Mouse (Mus musculus): ENCODE data around the gene Sept4. TPM values are rescaled to one million over a fixed set of nuclear protein-coding genes. Genes with fewer than 3 reads are reported as not detected.

The Sept4 gene
- 20.2 and 28.8 TPM in 2 replicates for polyA plus RNA-seq (2012; rRNA removed)

GRCm38 (mm10) chr11:87568255-87568953 is at the start of gene Sept4:
TSS of gene Sept4 (plus strand) at chr11:87568903.
- 60% methylated on average over 7 of the region's 7 CpGs for WGBS
- no peak for DNase-seq (ENCODE audit: low read depth, low spot score)

- DNase-seq (ENCODE audit: low read depth, low spot score), result peak; percentile 32
Measured at GRCm38 (mm10) chr11:87519260-87519659, 49.4 kb upstream of the Sept4 start.

GRCm38 (mm10) chr11:87523466-87523865 is 45.2 kb upstream of the Sept4 start:
- DNase-seq (ENCODE audit: low read depth, low spot score), result no peak
- 79% methylated on average over 5 of the region's 5 CpGs for WGBS

More at GRCm38 (mm10) chr11:87519260-87519659, 49.4 kb upstream of the Sept4 start:
- 6% methylated on average over 2 of the region's 2 CpGs for WGBS

- no peak for DNase-seq (ENCODE audit: low read depth, low spot score)
Measured at GRCm38 (mm10) chr11:87523967-87524366, 44.7 kb upstream of the Sept4 start.

GRCm38 (mm10) chr11:87524780-87525179 is 43.9 kb upstream of the Sept4 start:
- DNase-seq (ENCODE audit: low read depth, low spot score), result no peak

GRCm38 (mm10) chr11:87527364-87527763 is 41.3 kb upstream of the Sept4 start:
- 86% methylated on average over 3 of the region's 3 CpGs for WGBS
- no peak for DNase-seq (ENCODE audit: low read depth, low spot score)

GRCm38 (mm10) chr11:87527990-87528389 is 40.7 kb upstream of the Sept4 start:
- DNase-seq (ENCODE audit: low read depth, low spot score), result no peak
- WGBS, result 36% methylated on average over 4 of the region's 4 CpGs

- DNase-seq (ENCODE audit: low read depth, low spot score), result no peak
- WGBS, result 65% methylated on average over 6 of the region's 6 CpGs
Measured at GRCm38 (mm10) chr11:87531695-87532094, 37.0 kb upstream of the Sept4 start.

- WGBS, result 33% methylated on average over 8 of the region's 8 CpGs
- DNase-seq (ENCODE audit: low read depth, low spot score), result no peak
Measured at GRCm38 (mm10) chr11:87542285-87542684, 26.4 kb upstream of the Sept4 start.

- 34% methylated on average over 3 of the region's 3 CpGs for WGBS
- DNase-seq (ENCODE audit: low read depth, low spot score), result no peak
Measured at GRCm38 (mm10) chr11:87542906-87543305, 25.8 kb upstream of the Sept4 start.

- WGBS, result 87% methylated on average over 4 of the region's 4 CpGs
- DNase-seq (ENCODE audit: low read depth, low spot score), result no peak
Measured at GRCm38 (mm10) chr11:87553342-87553741, 15.4 kb upstream of the Sept4 start.

GRCm38 (mm10) chr11:87554386-87554785 is 14.3 kb upstream of the Sept4 start:
- peak; percentile 31 for DNase-seq (ENCODE audit: low read depth, low spot score)
- 9% methylated on average over 5 of the region's 5 CpGs for WGBS

GRCm38 (mm10) chr11:87555106-87555703 is 13.5 kb upstream of the Sept4 start:
- no peak for DNase-seq (ENCODE audit: low read depth, low spot score)
- 56% methylated on average over 2 of the region's 2 CpGs for WGBS

GRCm38 (mm10) chr11:87561208-87561607 is 7.5 kb upstream of the Sept4 start:
- DNase-seq (ENCODE audit: low read depth, low spot score), result no peak
- WGBS, result 78% methylated on average over 6 of the region's 6 CpGs

- WGBS, result 19% methylated on average over 3 of the region's 3 CpGs
- DNase-seq (ENCODE audit: low read depth, low spot score), result no peak
Measured at GRCm38 (mm10) chr11:87566501-87566900, 2.2 kb upstream of the Sept4 start, which contains the start of gene Gm11492. TSS of gene Gm11492 (plus strand) at chr11:87566653.

- WGBS, result 65% methylated on average over 5 of the region's 5 CpGs
- no peak for DNase-seq (ENCODE audit: low read depth, low spot score)
Measured at GRCm38 (mm10) chr11:87570743-87571142, 2.0 kb downstream of the Sept4 start.

- 77% methylated on average over 1 of the region's 1 CpGs for WGBS
- no peak for DNase-seq (ENCODE audit: low read depth, low spot score)
Measured at GRCm38 (mm10) chr11:87571361-87571950, 2.8 kb downstream of the Sept4 start.

- WGBS, result 69% methylated on average over 7 of the region's 7 CpGs
Measured at GRCm38 (mm10) chr11:87573751-87574150, 5.0 kb downstream of the Sept4 start.

GRCm38 (mm10) chr11:87574520-87575180 is 5.9 kb downstream of the Sept4 start:
- DNase-seq (ENCODE audit: low read depth, low spot score), result no peak
- WGBS, result 61% methylated on average over 21 of the region's 21 CpGs

More at GRCm38 (mm10) chr11:87573751-87574150, 5.0 kb downstream of the Sept4 start:
- no peak for DNase-seq (ENCODE audit: low read depth, low spot score)

- 44% methylated on average over 6 of the region's 6 CpGs for WGBS
- no peak for DNase-seq (ENCODE audit: low read depth, low spot score)
Measured at GRCm38 (mm10) chr11:87577601-87578248, 9.0 kb downstream of the Sept4 start.

Measured in large intestine, adult 2 months (tissue).